Mouse (Mus musculus) heart, adult 2 months (tissue): ENCODE data around the gene Ccr4. TPM values are rescaled to one million over a fixed set of nuclear protein-coding genes. Genes with fewer than 3 reads are reported as not detected.

Source experiments
- DNase-seq, 2 experiments: peaks; one replicate each; pipeline ENCODE4 v3.0.0; 2021
- H3K27ac ChIP-seq: fragments of 200-600 bp; 2 replicates; pipeline ENCODE4 v1.8.1; 2022
- H3K27me3 ChIP-seq: fragments of 200-500 bp; 2 replicates; pipeline ENCODE4 v1.6.1; 2012; ENCODE audit warnings: mild to moderate bottlenecking, low read length, inconsistent platforms, mixed read lengths; ENCODE audit not compliant: control insufficient read depth, insufficient read depth
- H3K36me3 ChIP-seq: fragments of 200-500 bp; 2 replicates; pipeline ENCODE4 v1.6.1; 2012; ENCODE audit warnings: low read length, inconsistent platforms; ENCODE audit not compliant: control insufficient read depth, insufficient read depth
- H3K4me1 ChIP-seq: fragments of 200-500 bp; 2 replicates; pipeline ENCODE4 v1.6.1; 2011; ENCODE audit warnings: low read length; ENCODE audit not compliant: control insufficient read depth, insufficient read depth
- H3K4me3 ChIP-seq: fragments of 200-600 bp; 2 replicates; pipeline ENCODE4 v1.8.1; 2022
- H3K79me2 ChIP-seq: fragments of 200-500 bp; replicated peaks from 2 replicates; pipeline ENCODE4 v1.6.1; 2012; ENCODE audit warnings: mild to moderate bottlenecking, inconsistent platforms, low read length, moderate library complexity, mixed read lengths; ENCODE audit not compliant: control insufficient read depth, insufficient read depth
- H3K9ac ChIP-seq: fragments of 200-500 bp; 2 replicates; pipeline ENCODE4 v1.6.1; 2012; ENCODE audit warnings: low read depth, mild to moderate bottlenecking, control low read depth, inconsistent platforms, low read length, mixed read lengths
- CTCF ChIP-seq: fragments of 200-600 bp; IDR thresholded peaks from 2 replicates; pipeline ENCODE4 v1.8.1; 2022; ENCODE audit warnings: antibody characterized with exemption, mild to moderate bottlenecking, moderate library complexity
- EP300 ChIP-seq: fragments of 200-500 bp; IDR thresholded peaks from 2 replicates; pipeline ENCODE4 v1.6.1; 2011; ENCODE audit warnings: low read depth, low read length, control low read depth; ENCODE audit not compliant: insufficient read depth
- POLR2A ChIP-seq: fragments of 200-500 bp; IDR thresholded peaks from 2 replicates; pipeline ENCODE4 v1.6.1; 2011; ENCODE audit warnings: mild to moderate bottlenecking, low read depth, low read length, control low read depth; ENCODE audit not compliant: insufficient read depth
- WGBS: fragments of 180-500 bp; shearing (Covaris S2); methylation state at CpG from one replicate; pipeline ENCODE4 v1.1.7; 2018; 5-methylcytosine and 5-hydroxymethylcytosine counted together
- intact Hi-C: fragments of 180-260 bp; cut with DNase I; formaldehyde crosslinking; loops from one replicate; pipeline ENCODE4 v1.15.1; 2025
- polyA plus RNA-seq: library from polyadenylated mRNA; depleted of rRNA; stranded (reverse); fragments of >200 nt; gene quantifications from 2 replicates; pipeline ENCODE4 v1.2.3, GENCODE M21; 2012; rRNA removed
- total RNA-seq, 2 experiments: library from RNA; stranded (reverse); gene quantifications; 2 replicates each; pipeline ENCODE4 v1.2.3; 2021

Gene Ccr4
- total and polyA plus RNA-seq, 3 experiments: not detected

DNA sequence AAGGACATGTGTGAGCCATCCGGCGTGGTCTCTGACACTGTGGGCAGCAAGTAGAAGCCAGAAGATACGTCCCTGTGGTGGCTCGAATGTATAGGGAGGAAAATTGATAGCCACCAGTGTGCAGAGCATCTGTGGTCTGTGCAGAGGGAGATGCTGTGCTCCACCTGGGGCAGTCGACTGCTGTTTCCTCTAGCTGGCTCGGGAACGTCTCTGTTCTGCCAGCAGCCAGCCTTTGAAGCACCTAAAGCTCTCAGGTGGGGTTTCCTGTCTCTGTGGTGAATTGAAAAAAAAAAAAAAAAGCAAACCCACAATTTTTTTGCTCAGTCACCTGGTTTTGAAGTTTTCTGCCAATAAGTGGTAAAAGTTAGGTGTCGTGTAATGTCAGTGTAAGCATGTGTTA lies 61.4 kb downstream of the Ccr4 start:
- intact Hi-C loops: no loop called here
- Histone ChIP-seq H3K4me1 (no peaks in the 10 kb centered on the region), H3K9ac (no peak overlapping the region), H3K4me3 (no peak overlapping the region), H3K36me3 (no peaks in the 10 kb centered on the region), H3K79me2 (no peaks in the 10 kb centered on the region), H3K27ac (no peak overlapping the region), H3K27me3 (no peaks in the 10 kb centered on the region)
- TF ChIP-seq POLR2A: no peak
- no peak for TF ChIP-seq EP300
- TF ChIP-seq CTCF: no peak
- DNase-seq: no peak
- 89% methylated on average over 8 of the region's 8 CpGs for WGBS

DNA sequence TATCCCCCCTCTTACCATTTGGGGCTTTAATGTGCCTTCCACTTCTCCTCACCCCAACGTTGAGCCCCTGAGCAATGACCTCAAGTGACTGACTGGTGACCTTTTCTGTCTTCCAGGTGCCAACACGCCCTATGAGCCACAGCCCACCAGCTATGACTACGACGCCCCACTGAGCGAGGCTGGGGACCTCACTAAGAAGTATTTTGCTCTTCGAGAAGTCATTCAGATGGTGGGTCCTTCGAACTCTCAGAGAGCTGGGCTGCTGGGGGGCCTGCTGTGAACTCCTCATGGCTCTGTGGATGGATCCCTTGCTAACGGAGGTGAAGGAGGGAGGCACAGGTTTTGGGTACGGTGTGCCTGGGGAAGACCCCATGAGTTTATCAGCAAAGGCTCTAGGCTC lies 61.8 kb downstream of the Ccr4 start:
- Histone ChIP-seq H3K27me3 (no peaks in the 10 kb centered on the region), H3K9ac (no peak overlapping the region), H3K36me3 (no peaks in the 10 kb centered on the region), H3K4me1 (no peaks in the 10 kb centered on the region), H3K27ac (no peak overlapping the region), H3K79me2 (no peaks in the 10 kb centered on the region), H3K4me3 (no peak overlapping the region)
- no peak for TF ChIP-seq EP300
- no peak for TF ChIP-seq CTCF
- no peak for TF ChIP-seq POLR2A
- no peak for DNase-seq
- WGBS: 89% methylated on average over 9 of the region's 9 CpGs
- intact Hi-C loops: no loop called here

DNA sequence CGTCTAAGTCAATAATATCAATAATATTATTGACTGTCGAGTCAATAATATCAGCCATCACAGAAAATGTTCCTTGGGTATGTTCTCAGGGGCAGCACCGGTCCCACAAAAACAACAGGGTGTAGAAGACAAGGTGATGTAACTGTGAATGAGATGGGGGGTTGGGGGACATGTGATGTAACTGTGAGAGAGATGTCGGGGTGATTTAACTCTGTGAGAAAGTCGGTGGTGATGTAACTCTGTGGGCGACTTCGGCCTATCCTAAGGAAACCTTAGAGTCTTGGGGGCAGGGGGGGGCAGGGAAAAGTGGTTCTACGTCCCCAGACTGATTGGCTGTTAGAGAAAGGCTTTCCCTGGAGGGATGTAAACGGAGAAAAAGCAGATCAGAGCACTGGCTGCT lies 62.5 kb downstream of the Ccr4 start:
- DNase-seq: no peak
- no peaks in the 10 kb centered on the region for H3K36me3 ChIP-seq
- H3K4me3 ChIP-seq: no peak overlapping the region
- WGBS: 96% methylated on average over 9 of the region's 9 CpGs
- H3K4me1 ChIP-seq: no peaks in the 10 kb centered on the region
- no peaks in the 10 kb centered on the region for H3K79me2 ChIP-seq
- H3K27me3 ChIP-seq: no peaks in the 10 kb centered on the region
- H3K27ac ChIP-seq: no peak overlapping the region
- no peak overlapping the region for H3K9ac ChIP-seq
- intact Hi-C loops: no loop called here
- TF ChIP-seq CTCF: no peak
- no peak for TF ChIP-seq EP300

DNA sequence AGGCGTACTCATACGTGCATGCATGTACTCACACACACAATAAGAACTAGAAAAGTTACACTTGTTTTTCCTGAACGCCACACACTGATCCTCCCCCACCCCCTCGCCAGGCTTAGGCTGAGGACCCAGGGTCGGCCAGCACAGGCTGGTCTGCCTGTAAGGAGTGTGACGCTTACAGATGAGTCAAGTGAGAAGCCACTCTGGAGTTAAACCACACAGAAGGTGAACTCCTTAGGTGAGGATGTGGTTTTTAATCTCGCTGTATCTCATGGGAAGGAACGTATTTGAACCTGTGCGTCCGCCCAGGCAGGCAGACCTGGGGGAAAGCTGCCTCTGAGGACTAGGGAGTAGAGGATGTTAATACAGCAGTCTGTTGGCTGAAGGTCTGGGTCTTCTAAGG lies 64.2 kb downstream of the Ccr4 start:
- H3K4me1 ChIP-seq: no peaks in the 10 kb centered on the region
- no peak for DNase-seq
- H3K4me3 ChIP-seq: no peak overlapping the region
- no peaks in the 10 kb centered on the region for H3K79me2 ChIP-seq
- no peaks in the 10 kb centered on the region for H3K36me3 ChIP-seq
- 91% methylated on average over 10 of the region's 10 CpGs for WGBS
- H3K9ac ChIP-seq: no peak overlapping the region
- intact Hi-C loops: no loop called here
- H3K27ac ChIP-seq: no peak overlapping the region
- TF ChIP-seq EP300: no peak
- TF ChIP-seq POLR2A: no peak
- TF ChIP-seq CTCF: no peak
- H3K27me3 ChIP-seq: no peaks in the 10 kb centered on the region

Other genes with a start within 250 kb of the Ccr4 start
- not detected for gene Bcl2a1c, start 174.8 kb downstream of the Ccr4 start, total RNA-seq
- gene Bcl2a1c, start 174.8 kb downstream of the Ccr4 start, polyA plus RNA-seq: not detected in 2 replicates
- gene Crtap, start 114.2 kb downstream of the Ccr4 start, total RNA-seq: 10 to 100 TPM; 28.5 to 31.2 TPM
- 67.7 and 97.4 TPM in 2 replicates for gene Crtap, start 114.2 kb downstream of the Ccr4 start, polyA plus RNA-seq
- gene Glb1, start 103.8 kb downstream of the Ccr4 start, total RNA-seq: 10 to 100 TPM; 12.2 to 14.8 TPM
- gene Glb1, start 103.8 kb downstream of the Ccr4 start, polyA plus RNA-seq: 20.8 and 27.1 TPM in 2 replicates
- 1 to 10 TPM; 3.7 to 3.9 TPM for gene Tmppe, start 103.8 kb downstream of the Ccr4 start, total RNA-seq
- gene Tmppe, start 103.8 kb downstream of the Ccr4 start, polyA plus RNA-seq: 2.7 and 4.9 TPM in 2 replicates
- gene C130032M10Rik, start 10.8 kb upstream of the Ccr4 start, total RNA-seq: not detected
- not detected in 2 replicates for gene C130032M10Rik, start 10.8 kb upstream of the Ccr4 start, polyA plus RNA-seq
- not detected for gene Trim71, start 59.5 kb upstream of the Ccr4 start, total RNA-seq
- gene Trim71, start 59.5 kb upstream of the Ccr4 start, polyA plus RNA-seq: not detected in 2 replicates
- gene Cnot10, start 135.3 kb upstream of the Ccr4 start, total RNA-seq: 10 to 100 TPM; 22.5 to 23.5 TPM
- 16.8 and 26.2 TPM in 2 replicates for gene Cnot10, start 135.3 kb upstream of the Ccr4 start, polyA plus RNA-seq
- gene Dync1li1, start 183.9 kb upstream of the Ccr4 start, total RNA-seq: 10 to 100 TPM; 64.3 to 68.2 TPM
- 22.4 and 32.6 TPM in 2 replicates for gene Dync1li1, start 183.9 kb upstream of the Ccr4 start, polyA plus RNA-seq
- gene Cmtm6, start 226.2 kb upstream of the Ccr4 start, total RNA-seq: 10 to 100 TPM; 21.0 to 25.8 TPM
- gene Cmtm6, start 226.2 kb upstream of the Ccr4 start, polyA plus RNA-seq: 17.9 and 38.0 TPM in 2 replicates